Mouse (Mus musculus) heart, embryonic 14.5 days (tissue): ENCODE data around the gene Efnb3. TPM values are rescaled to one million over a fixed set of nuclear protein-coding genes. Genes with fewer than 3 reads are reported as not detected.
A peak's percentile ranks its signal among the peaks of the same experiment; 100 is the strongest.
"Not testable (repeated sequence)": the region's sequence is repeated elsewhere in the genome, so short reads cannot be mapped to it uniquely, and the experiment has no call there.

Source experiments
- ATAC-seq: fragments of 200-750 bp; cut with Nextera tagmentation; 2 replicates; pipeline ENCODE4 v1.8.0; 2017; ENCODE audit warnings: low read depth, moderate TSS enrichment; ENCODE audit not compliant: insufficient number of reproducible peaks, insufficient read depth, low FRiP score
- H3K27ac ChIP-seq, 2 experiments: fragments of 200-500 bp in 1 of 2; fragments of 300-500 bp in 1 of 2; sonication (generic) in 1 of 2; replicated peaks in 1 of 2; 2 replicates each; pipeline ENCODE4 v1.5.1; 2012 to 2014; ENCODE audit warnings: low read depth in 2 of 2, low read length in 2 of 2, control low read depth in 1 of 2, mild to moderate bottlenecking in 1 of 2, mixed read lengths in 1 of 2; ENCODE audit not compliant: control insufficient read depth in 1 of 2, insufficient read depth in 1 of 2
- H3K27me3 ChIP-seq: fragments of 300-500 bp; sonication (generic); 2 replicates; pipeline ENCODE4 v1.6.1; 2014; ENCODE audit warnings: mild to moderate bottlenecking, low read length, control low read depth; ENCODE audit not compliant: control insufficient read depth, insufficient read depth
- H3K36me3 ChIP-seq: fragments of 300-500 bp; sonication (generic); 2 replicates; pipeline ENCODE4 v1.6.1; 2014; ENCODE audit warnings: mild to moderate bottlenecking, control low read depth, low read length, mixed read lengths; ENCODE audit not compliant: control insufficient read depth, insufficient read depth
- H3K4me1 ChIP-seq, 2 experiments: fragments of 200-500 bp in 1 of 2; fragments of 300-500 bp in 1 of 2; sonication (generic) in 1 of 2; 2 replicates each; pipeline ENCODE4 v1.6.1; 2012 to 2014; ENCODE audit warnings: low read length in 2 of 2, control low read depth in 1 of 2, mixed read lengths in 1 of 2; ENCODE audit not compliant: control insufficient read depth in 2 of 2, insufficient read depth in 2 of 2
- H3K4me2 ChIP-seq: fragments of 300-500 bp; sonication (generic); 2 replicates; pipeline ENCODE4 v1.6.1; 2014; ENCODE audit warnings: mild to moderate bottlenecking, low read length
- H3K4me3 ChIP-seq, 2 experiments: fragments of 200-500 bp in 1 of 2; fragments of 300-500 bp in 1 of 2; sonication (generic) in 1 of 2; 2 replicates each; pipeline ENCODE4 v1.5.1; 2012 to 2014; ENCODE audit warnings: low read length in 2 of 2, mild to moderate bottlenecking in 2 of 2, control low read depth in 1 of 2, low read depth in 1 of 2, moderate library complexity in 1 of 2; ENCODE audit not compliant: control insufficient read depth in 1 of 2, insufficient read depth in 1 of 2
- H3K9ac ChIP-seq: fragments of 300-500 bp; sonication (generic); 2 replicates; pipeline ENCODE4 v1.6.1; 2014; ENCODE audit warnings: mild to moderate bottlenecking, low read length
- H3K9me3 ChIP-seq: fragments of 300-500 bp; sonication (generic); 2 replicates; pipeline ENCODE4 v1.6.1; 2016; ENCODE audit warnings: low read length, control low read depth; ENCODE audit not compliant: control insufficient read depth
- WGBS: fragments of 180-500 bp; shearing (Covaris S2); extraction: QIAGEN DNeasy Blood & Tissue Kit; methylation state at CpG from one replicate; pipeline ENCODE4 v1.1.7; 2014; 5-methylcytosine and 5-hydroxymethylcytosine counted together
- polyA plus RNA-seq: library from polyadenylated mRNA; unstranded; fragments of >200 nt; fragmentation: Nextera tagmentation; extraction: Ambion mirVana; gene quantifications from 2 replicates; pipeline ENCODE4 v1.2.1, GENCODE M21; 2014

The Efnb3 gene
- polyA plus RNA-seq, 1 experiment from 2014 or later, result 20.4 TPM

DNA sequence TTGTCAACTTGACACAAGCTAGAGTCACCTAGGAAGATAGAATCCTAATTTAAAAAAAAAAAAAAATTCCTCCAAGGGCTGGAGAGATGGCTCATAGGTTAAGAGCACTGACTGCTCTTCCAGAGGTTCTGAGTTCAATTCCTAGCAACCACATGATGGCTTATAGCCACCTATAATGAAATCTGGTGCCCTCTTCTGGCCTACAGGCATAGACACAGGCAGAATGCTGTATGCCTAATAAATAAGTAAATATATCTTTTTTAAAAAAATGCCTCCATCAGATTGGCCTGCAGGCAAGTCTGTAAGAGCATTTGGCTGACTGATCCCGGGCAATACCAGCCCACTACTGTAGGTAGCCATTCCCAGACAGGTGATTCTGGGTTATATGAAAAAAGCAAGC, 25.0 kb downstream of the Efnb3 start:
- Histone ChIP-seq H3K4me2 (no peak overlapping the region), H3K9me3 (no peaks in the 10 kb centered on the region), H3K27me3 (no peaks in the 10 kb centered on the region), H3K27ac (no peak overlapping the region), H3K36me3 (no peaks in the 10 kb centered on the region), H3K4me1 (no peaks in the 10 kb centered on the region), H3K4me3 (no peak overlapping the region), H3K9ac (no peak overlapping the region)
- no peak for ATAC-seq
- 68% methylated on average over 1 of the region's 1 CpGs for WGBS

DNA sequence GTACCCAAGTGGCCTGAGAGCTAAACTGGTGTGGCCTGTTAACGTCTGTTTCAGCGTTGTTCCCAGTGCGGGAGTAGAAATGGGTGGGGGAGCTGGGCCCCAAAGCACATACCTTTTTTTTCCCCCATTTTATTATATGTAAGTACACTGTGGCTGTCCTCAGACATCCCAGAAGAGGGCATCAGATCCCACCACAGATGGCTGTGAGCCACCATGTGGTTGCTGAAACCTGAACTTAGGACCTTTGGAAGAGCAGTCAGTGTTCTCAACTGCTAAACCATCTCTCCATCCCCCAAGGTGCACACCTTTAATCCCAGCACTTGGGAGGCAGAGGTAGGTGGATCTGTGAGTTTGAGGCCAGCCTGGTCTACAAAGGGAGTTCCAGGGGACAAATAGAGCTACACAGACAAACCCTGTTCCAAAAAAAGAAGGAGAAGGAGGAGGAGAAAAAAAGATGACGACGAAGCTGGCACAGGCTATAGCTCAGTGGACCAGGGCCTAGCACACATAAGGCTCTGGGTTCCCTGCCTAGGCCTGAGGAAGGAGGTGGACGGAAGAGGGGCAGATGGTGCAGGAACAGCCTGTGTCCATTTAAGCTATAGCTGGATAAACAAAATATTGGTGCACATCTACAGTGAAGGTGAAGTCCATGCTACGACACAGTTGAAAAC, 27.4 kb downstream of the Efnb3 start:
- no peak overlapping the region for H3K27ac ChIP-seq
- H3K4me2 ChIP-seq, result no peak overlapping the region
- 75% methylated on average over 7 of the region's 7 CpGs for WGBS
- no peaks in the 10 kb centered on the region for H3K9me3 ChIP-seq
- peaks cover 4% of the 10 kb centered on the region; the same call in 1 of the 2 replicates for H3K27me3 ChIP-seq
- peaks cover 0 to under 1% of the 10 kb centered on the region in 2 experiments; a peak in 2 of 4 replicates for H3K4me1 ChIP-seq
- no peaks in the 10 kb centered on the region for H3K36me3 ChIP-seq
- H3K4me3 ChIP-seq, result no peak overlapping the region
- ATAC-seq, result no peak
- H3K9ac ChIP-seq, result no peak overlapping the region

DNA sequence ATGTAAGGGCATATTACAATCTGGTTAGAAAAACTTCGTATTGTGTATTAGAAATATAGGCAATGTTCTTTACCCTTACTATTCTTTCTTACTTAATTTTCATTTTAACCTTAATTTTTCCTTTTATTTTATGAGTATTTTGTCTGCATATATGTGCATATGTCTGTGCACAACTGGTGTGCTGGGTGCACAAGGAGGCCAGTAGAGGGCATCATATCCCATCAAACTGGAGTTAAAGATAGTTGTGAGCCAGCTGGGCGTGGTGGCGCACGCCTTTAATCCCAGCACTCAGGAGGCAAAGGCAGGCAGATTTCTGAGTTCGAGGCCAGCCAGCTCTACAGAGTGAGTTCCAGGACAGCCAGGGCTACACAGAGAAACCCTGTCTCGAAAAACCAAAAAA, 29.2 kb downstream of the Efnb3 start:
- not testable (repeated sequence) for H3K36me3 ChIP-seq, ATAC-seq, H3K4me2 ChIP-seq, H3K4me3 ChIP-seq, H3K4me1 ChIP-seq, H3K9me3 ChIP-seq, H3K9ac ChIP-seq, H3K27ac ChIP-seq, H3K27me3 ChIP-seq
- WGBS, result 79% methylated on average over 6 of the region's 6 CpGs

DNA sequence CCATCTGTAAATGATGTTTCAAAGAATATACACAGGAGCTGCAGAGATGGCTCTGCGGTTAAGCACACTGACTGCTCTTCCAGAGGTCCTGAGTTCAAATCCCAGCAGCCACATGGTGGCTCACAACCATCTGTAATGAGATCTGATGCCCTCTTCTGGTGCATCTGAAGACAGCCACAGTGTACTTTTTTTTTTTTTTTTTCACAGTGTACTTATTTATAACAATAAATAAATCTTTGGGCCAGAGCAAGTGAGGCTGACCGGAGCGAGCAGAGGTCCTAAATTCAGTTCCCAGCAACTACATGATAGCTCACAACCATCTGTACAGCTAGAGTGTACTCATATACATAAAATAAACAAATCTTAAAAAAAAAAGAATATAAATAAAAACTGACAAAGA, 29.7 kb downstream of the Efnb3 start:
- not testable (repeated sequence) for H3K4me3 ChIP-seq, H3K9me3 ChIP-seq, H3K4me1 ChIP-seq, H3K4me2 ChIP-seq, H3K9ac ChIP-seq, H3K27ac ChIP-seq, ATAC-seq, H3K36me3 ChIP-seq, H3K27me3 ChIP-seq
- 85% methylated on average over 3 of the region's 3 CpGs for WGBS

DNA sequence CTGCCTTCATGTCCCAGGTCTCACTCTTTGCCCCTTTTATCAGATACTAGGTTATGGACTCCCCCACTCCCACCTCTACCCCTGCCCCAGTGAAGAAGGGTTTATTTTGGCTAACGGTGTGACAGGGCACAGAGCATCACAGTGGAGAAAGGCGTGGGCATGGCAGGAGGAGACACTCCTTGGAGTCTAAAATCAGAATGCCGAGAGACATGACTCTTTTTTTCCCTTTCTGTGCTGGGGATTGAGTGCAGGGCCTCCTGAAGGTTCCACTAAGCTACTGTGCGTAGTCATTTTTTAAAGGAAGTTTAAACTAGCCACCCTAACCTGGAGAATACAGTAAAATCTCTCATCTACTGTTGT, 32.0 kb downstream of the Efnb3 start:
- WGBS, result 87% methylated on average over 4 of the region's 4 CpGs
- no peaks in the 10 kb centered on the region for H3K9me3 ChIP-seq
- H3K27ac ChIP-seq, result no peak overlapping the region
- H3K27me3 ChIP-seq, result peaks cover 6% of the 10 kb centered on the region; the same call in 1 of the 2 replicates
- H3K36me3 ChIP-seq, result no peaks in the 10 kb centered on the region
- ATAC-seq, result no peak
- peaks cover 2 to 5% of the 10 kb centered on the region in 2 experiments; a peak in 3 of 4 replicates for H3K4me1 ChIP-seq
- H3K4me3 ChIP-seq, result no peak overlapping the region
- no peak overlapping the region for H3K9ac ChIP-seq
- H3K4me2 ChIP-seq, result no peak overlapping the region

DNA sequence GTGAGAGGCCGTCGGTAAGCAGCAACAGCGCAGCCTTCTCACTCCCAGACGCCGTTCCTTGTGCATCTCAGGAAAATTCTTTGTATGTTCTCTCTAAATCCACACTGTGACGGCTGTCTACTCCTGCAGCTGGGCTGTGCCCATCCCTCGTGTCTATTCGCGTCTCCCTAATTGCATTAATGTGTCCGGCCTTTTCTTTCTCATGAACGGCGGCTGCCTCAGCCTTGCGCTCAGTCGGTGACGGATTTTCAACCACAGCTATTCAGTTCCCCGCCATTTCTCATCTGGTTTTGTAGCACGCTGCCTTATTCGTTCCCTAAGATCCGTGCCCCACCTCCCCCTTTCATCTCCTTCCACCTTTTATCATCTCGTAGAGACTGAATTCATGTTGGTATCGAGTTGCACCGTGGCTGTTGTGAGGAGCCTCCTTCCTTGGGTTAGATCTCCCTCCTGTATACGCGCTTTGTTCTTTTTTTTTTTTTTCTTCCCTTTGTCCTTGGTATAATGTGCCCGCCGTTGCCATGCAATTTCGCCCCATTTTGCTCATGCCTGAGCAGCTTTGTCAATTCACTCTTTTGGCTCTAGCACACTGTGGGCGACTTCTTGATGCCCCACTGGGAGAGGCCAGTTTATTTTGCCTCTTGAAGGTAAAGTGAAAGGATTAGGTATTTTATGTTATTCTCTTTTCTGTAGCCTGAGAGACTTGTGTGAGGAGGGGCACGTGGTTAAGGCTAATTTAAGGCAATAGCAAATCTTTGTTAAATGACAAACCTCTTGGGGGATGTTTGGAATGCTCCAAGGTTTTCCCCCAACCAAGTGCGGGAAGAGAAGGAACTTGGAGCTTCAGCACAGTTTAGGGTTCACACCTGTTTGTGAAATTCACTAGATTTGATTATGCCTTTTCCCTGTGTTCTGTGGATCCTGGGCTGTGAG, 32.6 kb downstream of the Efnb3 start:
- H3K27ac ChIP-seq, result no peak overlapping the region
- H3K9me3 ChIP-seq, result no peaks in the 10 kb centered on the region
- peaks cover 6% of the 10 kb centered on the region; the same call in 1 of the 2 replicates for H3K27me3 ChIP-seq
- peak overlapping the region; percentile 64 for H3K4me2 ChIP-seq
- peaks cover 2 to 5% of the 10 kb centered on the region in 2 experiments; a peak in 3 of 4 replicates for H3K4me1 ChIP-seq
- 13% methylated on average over 30 of the region's 30 CpGs for WGBS
- peak overlapping the region; percentile 65 for H3K9ac ChIP-seq
- peak overlapping the region; percentile 22 to 33 for H3K4me3 ChIP-seq
- no peaks in the 10 kb centered on the region for H3K36me3 ChIP-seq
- no peak for ATAC-seq

DNA sequence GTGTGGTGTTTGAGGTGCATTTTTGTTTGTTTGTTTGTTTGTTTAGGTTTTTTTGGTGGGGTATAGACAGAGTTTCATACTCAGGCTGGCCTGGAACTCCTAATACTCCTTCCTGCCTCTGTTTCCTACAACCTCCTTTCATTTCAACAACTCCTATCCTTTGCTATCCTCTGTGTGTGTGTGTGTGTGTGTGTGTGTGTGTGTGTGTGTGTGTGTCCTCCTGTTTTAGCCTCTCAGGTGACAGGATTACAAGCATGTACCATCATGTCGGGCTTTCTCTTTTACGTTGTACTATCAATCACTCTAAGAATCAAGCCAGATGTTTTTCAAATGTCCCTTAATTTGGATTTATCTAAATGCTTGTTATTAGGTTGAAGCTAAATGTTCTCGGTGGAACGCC, 33.4 kb downstream of the Efnb3 start:
- Histone ChIP-seq H3K4me1 (peaks cover 2 to 5% of the 10 kb centered on the region in 2 experiments; a peak in 3 of 4 replicates), H3K27ac (no peak overlapping the region), H3K36me3 (no peaks in the 10 kb centered on the region), H3K9ac (peak overlapping the region; percentile 65), H3K4me2 (peak overlapping the region; percentile 64), H3K9me3 (no peaks in the 10 kb centered on the region), H3K27me3 (peaks cover 6% of the 10 kb centered on the region; the same call in 1 of the 2 replicates), H3K4me3 (no peak overlapping the region; a peak in 1 of 4 replicates)
- ATAC-seq, result no peak
- WGBS, result 60% methylated on average over 4 of the region's 4 CpGs
